Mouse (Mus musculus) thymus, postnatal 10 days (tissue): ENCODE results near the gene Cdsn.

Experiments used
- DNase-seq, 2 experiments: peaks; one replicate each; pipeline ENCODE4 v3.0.0; 2021; ENCODE audit warnings: low spot score in 2 of 2

The Cdsn gene

DNA sequence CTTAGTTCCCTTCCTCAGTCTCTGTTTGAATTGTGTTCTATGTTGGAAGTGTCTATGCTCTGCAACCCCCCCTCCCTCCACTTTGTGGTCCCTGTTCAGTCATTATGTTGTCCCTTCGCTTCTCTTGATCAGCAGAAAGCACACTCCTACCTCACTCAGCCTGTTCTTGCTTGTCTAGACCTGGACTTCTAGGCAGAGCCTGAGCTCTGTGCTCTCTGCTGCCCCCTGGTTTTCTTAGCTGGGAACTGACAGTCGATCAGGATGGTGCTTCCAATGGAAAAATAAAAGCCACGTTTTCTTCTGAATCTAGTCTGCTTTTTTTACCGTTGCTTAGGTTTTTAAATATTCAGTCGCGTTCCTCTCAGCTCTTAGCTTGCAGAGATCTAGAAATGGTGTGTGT is 17.6 kb upstream of the Cdsn start:
- peak; percentile 35 to 79 for DNase-seq

DNA sequence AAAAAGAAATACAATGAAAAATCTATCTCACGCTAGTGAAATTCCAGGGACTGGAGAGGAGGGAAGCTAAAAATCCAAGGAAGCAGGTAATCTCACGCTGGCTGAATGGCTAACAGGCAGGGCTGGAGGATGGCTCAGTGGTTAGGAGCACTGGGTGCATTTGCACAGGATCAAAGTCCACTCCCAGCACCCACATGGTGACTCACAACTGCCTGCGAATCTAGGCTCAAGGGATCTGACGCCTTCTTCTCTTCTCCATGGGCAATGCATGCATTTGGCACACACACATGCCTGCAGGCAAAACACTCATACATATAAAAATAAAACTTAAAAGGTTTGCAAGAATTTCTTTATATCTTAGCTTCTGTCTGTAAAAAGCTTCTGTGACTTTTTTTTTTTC is 14.5 kb upstream of the Cdsn start:
- DNase-seq = no peak

DNA sequence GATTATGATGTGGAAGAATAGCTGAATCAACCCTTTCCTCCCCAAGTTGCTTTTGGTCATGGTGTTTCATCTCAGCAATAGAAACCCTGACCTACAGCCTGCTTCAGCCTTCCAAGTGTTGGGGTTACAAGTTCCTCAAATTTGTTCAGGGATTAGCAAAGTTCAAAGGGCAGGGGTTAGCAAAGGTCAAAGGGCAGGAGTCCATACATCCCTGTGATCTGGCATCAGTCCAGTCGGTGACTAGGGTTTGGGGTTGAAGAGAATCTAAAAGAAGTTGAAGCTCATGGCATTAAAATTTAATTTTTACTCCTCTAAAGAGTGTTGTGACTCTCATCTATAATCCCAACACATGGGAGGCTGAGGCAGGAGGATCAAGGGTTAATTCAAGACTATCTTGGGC is 13.5 kb upstream of the Cdsn start:
- DNase-seq = no peak

DNA sequence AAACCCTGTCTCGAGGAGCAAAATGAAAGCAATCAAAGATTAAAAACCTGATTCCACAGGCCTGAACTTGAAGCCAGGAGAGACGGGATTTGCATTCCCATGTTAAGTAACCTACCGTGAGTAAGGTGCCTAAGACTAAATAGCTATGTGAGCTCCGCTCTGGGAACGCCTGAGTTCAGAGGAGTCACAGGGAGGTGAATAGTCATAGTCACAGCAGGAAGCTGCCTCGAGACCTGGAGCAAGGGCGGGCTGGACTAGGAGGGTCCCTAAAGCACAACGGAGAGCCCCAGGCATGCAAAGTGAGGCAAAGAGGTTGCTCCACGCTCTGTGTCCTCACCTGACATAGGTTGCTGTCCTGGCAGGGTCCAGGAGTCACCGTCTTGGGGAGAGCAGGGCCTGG is 12.4 kb upstream of the Cdsn start:
- no peak for DNase-seq

DNA sequence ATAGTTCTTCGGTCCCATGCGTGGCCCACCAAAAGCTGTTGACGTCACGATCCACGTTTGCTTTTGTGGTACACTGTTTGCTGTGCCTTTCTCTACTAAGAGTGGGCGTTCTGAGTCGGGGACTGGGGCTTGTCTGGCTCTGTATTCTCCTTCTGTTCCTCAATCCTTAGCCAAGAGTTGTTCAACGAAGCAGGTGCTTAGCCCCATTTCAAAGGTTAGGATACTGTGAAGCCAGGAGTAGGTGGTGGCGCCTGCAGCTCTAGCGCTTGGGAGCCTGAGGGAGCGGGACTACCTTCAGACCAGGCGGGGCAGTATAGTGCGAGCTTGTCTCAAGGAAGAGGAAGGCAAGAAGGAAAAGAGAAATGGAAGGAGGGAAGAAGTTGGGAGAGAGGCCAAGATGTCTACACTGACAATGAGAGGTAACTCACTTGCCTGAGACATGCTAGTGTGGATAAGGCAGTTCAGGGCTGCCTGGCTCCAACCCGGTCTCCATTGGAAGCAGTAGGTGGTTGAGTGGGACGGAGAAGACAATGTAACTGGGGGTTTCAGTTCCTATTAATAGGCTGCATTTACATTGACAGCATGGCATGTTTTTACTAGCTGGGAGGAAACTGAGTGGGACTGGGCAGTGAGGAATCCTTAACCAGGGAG is 9.0 kb upstream of the Cdsn start:
- no peak for DNase-seq

DNA sequence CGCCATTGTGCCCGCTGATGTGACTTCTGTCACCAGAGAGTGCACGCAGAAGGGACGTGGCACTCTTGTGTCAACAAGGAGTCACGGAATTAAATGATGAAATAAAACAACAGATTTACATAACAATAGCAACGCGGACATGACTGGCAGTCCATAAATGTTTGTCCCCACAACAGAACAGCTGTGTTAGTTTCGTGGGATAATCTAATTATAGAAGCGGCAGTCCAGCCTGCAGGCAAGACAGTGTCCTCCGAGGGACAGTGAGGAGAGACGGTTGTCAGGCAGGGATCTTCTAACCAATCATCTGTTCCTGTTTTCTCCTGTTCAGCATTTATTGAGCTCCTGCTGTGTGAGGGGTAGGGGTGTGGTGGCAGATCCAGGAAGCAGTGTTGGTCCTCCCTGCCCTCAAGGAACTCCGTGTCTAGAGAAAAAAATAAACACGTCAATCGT is 8.5 kb upstream of the Cdsn start:
- DNase-seq = no peak

DNA sequence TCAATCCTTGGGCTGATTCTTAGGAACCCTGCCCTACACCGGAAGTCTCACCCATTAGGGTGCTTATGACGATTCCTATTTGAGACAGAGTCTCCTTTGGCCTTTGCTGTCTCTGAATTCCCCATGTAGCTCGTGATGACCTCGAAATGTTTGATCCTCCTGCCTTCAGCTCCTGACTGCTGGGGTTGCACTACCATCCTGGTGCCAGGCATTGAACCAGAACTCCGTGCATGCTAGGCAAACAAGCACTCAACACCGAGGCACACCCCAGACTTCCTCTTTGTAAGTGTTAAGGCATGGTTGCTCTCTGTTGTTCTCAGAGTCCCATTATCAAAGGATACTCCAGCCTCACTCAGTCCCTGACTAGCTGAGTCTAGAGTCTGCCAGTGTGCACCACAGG is 7.9 kb upstream of the Cdsn start:
- no peak for DNase-seq

DNA sequence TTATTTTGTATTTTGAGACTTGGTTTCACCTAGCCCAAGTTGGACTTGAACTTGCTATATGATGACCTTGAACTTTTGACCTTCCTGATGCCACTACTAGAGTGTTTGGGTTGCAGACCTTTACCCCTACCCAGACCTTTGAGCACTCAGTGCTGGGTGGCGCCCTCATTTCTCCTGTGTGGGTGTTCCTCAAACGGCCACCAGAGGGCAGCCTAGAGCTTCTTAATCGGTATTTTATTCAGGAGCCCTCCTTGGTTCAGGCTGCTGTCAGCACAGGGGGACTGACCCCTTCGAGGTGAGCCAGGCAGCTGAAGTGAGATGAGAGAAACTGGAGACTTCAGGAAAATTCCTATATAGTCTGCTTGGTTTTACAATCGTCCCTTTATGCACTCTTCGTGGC is 7.2 kb upstream of the Cdsn start:
- DNase-seq = peak in 1 of 2 experiments; percentile 57

DNA sequence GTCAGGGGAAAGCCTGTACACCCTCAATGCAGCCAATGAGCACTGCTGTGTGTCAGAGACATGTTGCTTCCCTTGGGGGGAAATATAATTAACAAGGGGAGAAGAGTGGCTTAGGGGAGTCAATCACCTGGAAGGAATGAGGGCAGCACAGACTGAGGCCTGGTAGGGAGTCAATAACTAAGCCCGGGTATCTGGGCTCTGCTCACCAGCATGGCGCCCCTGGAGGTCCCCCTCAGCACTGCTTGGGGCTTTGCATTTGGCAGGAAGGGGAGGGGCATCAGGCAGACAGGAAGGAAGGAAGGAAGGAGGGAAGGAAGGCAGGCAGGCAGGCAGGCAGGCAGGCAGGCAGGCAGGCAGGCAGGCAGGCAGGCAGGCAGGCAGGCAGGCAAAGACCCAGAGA is 4.5 kb upstream of the Cdsn start:
- DNase-seq = no peak

DNA sequence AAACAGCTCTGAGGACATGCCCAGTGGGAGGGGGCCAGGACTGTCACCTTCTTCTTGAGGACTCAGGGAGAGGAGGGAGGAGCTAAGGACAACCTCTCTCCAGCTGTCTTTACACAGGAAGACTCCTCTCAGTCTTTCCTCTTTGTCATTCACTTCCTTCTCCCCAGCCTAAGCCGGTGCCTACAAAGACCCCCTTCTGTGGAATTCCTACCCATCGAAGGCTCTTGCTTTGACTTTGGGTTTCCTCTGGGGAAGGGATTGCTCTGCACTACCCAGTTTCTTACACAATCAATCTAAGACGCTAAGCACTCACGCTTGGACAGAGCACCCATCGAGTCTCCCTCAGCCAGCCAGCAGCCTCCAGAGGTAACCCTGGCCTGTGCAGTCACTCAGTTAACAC is 3.3 kb upstream of the Cdsn start:
- DNase-seq = no peak

DNA sequence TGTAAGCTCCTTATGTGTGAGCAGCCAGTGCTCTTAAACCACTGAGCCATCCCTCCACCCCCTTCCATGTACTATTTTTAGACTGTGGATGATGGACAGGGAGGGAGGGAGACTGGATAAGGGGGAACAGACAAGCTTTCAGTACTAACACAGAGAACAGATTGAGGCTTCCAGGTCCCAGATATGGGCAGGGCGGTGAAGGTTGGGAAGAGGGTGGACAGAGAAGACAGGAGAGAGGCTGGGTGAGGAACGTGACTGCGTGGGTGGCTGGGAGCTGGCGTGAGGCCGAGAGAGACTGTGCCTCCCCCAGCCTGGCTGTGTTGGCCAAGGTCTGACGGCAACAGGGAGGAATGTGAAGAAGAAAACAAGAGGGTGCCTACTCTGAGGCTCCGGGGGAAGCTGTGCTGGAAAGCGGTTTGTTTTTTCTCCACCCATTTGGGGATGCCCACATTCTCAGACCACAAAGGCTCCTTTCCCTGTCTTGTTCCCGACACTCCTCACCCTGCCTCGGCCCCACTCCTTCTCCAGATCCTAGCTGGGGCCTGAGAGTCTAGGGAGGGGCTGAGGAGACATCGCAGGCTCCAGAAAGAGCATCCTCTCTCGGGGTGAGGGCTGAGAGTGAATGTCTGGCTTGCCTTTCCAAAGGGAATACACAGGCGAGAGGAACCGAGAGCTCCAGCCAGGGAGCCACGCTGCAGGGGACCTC is 2.3 kb upstream of the Cdsn start:
- no peak for DNase-seq

DNA sequence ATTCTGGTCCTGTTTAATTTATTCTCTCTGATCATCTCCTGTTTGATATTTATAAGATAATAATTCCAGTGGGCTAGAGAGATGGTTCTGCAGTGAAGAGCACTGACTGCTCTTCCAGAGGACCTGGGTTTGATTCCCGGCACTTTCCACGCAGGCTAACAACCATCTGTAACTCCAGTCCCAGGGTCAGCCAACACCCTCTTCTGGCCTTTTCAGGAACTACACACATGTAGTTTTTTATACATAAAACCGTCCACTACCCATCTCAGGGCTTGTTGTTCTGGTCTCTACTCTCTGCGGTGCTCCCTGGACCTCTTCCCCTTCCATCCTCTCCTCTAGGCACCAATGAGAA is 1.8 kb upstream of the Cdsn start:
- DNase-seq = no peak

DNA sequence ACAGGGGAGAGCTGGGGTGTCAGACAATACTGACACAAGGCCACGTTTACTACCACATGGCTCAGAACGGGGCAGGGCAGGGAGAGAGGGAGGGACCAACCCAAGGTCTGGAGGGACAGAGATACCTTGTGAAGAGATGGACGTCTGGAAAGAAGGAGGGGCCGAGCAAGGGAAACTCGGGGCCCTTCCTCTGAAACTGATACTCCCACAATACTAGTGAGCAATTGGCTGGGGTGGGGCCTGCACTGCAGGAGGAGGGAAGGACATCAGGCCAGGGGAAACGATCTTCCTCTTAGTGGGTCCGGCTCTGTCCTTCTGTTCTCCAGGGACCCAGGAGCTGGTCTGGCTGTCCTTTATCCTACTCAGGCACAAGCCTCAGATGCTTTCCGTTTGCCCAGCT is 1.1 kb upstream of the Cdsn start:
- DNase-seq = no peak

DNA sequence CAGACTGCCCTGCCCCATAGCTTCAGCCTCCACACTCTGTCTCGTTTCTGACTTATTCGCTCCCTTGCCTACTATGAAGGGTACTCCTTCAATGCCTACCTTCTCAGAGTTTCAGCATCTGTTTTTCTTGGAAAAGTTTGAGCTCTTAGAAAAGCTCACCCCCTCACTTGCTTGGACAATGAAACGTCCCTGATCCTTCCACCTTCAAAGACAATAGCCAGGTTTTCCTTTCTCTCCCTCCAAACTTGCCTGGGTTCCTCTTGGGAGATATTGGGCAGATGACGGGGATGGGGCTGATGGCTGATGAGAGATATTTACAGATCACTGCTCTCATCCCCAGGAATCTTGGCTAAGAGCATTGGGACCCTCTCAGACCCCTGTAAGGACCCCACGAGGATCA is 2.4 kb downstream of the Cdsn start:
- no peak for DNase-seq

DNA sequence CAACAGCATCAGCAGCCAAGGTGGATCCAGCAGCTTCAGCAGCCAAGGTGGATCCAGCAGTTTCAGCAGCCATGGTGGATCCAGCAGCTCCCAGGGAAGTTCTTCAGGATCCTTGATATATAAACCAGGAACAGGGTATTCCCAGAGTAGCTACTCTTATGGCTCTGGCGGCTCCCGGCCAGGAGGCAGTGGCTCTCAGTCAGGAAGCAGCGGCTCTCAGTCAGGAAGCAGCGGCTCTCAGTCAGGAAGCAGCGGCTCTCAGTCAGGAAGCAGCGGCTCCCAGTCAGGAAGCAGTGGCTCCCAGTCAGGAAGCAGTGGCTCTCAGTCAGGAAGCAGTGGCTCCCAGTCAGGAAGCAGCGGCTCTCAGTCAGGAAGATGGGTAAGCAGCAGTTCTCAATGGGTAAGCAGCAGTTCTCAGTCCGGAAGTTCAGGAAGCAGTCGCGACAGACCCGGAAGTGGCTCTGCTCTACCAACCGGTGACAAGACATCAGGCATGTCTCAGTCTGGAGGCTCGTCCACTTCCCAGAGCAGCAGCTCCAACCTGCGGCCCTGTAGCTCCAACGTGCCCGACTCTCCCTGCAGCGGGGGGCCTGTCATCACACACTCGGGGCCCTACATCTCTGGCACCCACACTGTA is 3.0 kb downstream of the Cdsn start:
- DNase-seq = no peak

DNA sequence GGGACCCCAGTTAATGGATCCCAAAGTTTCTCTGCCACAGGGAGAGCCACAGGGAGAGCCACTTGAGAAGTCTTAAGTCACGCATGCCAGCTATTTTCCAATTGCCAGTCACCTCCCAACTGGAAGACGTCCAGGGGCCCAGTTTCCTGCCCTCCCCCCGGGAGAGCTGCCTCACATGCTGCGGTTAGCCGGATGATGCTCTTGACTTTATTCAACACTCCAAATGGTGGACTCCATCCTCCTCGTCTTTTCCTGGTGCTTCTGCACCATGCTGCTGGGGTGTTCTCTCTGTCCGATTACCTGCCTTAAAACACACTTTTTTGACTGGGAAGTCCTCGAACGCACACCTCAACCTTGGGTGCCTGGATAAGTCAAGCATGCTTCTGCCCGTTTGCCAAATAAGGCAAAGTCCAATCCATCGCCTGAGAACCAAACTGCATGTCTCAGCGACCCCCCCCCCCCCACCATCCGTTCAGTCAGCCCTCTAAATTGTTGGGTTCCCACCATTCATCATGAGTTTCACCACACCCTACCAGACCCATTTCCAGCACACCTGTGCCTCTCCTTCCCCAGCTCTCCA is 4.3 kb downstream of the Cdsn start:
- no peak for DNase-seq

DNA sequence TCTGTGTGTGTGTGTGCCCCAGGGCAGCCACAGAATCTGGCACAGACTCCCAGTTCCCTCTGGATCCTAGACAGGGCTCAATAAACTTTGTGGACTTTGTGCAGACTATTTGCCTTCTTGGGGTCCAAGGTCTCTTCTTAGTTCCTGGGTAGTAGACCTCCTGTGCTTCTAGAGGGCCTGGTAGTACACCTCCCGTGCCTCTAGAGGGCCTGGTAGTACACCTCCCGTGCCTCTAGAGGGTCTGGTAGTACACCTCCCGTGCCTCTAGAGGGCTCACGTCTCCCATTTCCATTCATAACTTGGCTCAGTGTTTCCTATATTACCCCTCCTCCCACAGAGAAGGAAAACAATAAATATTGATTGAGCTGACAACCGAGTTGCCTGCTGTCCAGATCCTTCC is 4.9 kb downstream of the Cdsn start:
- DNase-seq = peak; percentile 43 to 63

DNA sequence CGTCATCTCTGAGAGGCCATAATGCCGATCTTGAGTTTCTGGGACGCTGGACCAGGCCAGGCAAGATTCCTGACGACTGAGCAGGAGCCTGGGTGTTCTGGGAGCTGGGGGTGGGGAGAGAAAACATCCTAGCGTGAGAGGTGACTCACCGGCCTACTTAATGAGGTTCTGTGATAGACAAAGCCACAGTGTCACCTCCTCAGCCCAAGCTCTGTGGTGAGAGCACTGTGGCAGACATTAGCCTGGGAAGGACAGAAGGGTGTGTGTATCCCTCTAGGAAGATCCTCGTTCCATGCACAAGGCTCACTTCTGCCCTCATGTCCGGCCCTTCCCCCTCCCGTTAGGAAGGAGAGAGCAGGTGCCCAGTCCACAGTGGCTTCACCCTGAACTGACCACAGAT is 5.4 kb downstream of the Cdsn start:
- DNase-seq = no peak

DNA sequence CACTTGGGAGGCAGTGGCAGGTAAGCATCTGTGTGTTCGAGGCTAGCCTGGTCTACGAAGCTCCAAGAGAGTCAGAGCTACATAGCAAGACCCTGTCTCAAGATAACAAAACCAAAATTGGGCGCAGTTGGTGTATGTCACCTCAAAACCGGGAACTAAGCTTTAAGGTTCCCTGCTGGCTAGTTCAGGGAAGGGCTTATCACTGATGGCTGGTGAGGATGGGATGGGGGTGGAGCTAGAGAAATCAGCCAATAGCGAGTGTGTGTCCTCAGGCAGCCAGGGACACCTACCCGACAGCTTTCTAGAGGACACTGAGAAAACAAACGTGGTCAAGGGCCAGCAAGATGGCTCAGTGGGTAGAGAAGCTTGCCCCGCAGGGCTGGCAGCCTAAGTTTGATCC is 6.3 kb downstream of the Cdsn start:
- no peak for DNase-seq

DNA sequence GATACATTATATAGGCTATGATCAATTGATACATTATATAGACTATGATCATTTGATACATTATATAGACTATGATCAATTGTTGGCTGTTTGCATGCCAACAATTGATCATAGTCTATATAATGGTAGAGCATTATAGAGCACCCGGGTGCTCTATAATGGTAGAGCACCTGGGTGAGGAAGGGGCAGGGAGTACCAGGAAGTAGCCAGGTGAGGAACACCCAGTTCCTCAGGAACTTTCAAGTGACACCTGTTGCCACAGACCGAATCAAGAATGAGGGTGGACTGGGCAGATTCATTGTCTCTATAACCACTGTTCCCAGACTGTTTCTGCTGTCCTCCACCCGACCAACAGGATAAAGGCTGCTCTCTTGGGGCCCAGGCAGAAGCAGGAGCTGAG is 15.2 kb downstream of the Cdsn start, which contains the start of gene 2300002M23Rik:
2300002M23Rik (plus strand) TSS at position 301 of the 400 bp plus-strand sequence.
- DNase-seq = no peak

DNA sequence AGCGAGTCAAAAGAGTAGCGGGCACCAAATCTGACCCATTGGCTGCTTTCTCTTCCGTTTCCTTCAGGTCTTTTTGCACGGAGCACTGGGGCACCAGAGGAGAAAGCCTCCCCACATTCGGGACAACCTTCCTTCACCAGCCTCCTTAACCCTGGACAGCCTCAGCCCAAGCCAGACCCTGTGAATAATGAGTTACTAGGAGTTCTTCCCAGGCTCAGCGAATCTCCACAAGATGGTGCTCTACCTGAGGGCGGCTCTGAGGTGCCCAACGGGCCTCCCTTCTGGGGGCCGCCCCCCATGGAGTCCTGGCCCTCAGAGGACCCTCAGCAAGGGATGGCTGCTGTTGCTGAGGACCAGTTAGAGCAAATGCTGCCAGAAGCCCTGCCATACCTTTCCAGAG is 15.8 kb downstream of the Cdsn start:
- no peak for DNase-seq

DNA sequence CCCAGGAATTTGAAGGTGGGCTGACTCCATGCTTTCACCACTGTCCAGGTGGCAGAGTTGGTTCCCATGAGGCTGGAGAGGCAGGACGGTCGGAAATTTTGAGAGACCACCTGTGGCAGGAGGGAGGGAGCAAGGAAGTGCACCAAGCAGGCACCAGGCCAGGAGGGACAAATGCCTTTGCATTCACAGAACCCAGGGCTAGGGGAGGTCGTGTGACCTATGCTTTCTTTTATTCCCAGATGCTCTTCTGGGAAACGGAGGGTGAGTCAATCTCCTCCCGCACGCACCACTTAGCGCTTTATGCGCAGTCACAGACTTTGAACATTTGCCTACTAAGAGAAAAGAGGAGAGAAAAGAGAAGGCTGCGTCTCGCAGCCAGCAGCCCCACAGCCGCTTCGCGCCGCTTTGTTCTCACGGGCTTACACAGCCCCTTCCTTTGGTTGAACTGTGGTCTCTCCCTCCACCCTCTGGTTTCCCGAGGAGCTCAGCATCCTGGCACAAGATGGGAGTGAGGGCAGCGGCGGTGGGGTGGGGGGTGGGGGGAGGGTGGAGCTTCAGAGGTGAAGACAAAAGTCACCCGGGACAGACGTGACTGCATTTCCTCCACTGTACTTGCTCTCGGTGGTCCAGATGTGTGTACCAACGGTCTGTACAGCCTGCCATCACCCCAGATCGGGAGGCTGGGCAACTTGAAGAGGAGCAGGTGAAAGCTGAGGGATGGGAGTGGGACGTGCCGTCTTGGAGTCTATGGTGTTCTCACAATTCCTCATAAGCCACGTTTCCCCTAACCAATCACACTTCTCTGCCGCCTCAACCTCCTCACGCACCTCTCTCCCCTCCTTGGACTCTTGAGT is 17.4 kb downstream of the Cdsn start:
- DNase-seq = peak in 1 of 2 experiments; percentile 20
